Mouse (Mus musculus) gastrocnemius, adult 2 months (tissue): ENCODE results near the gene Mea1. TPM values are rescaled to one million over a fixed set of nuclear protein-coding genes. Genes with fewer than 3 reads are reported as not detected.

Source experiments
- DNase-seq: peaks from one replicate; pipeline ENCODE4 v3.0.0; 2022
- H3K27ac ChIP-seq: fragments of 200-600 bp; 2 replicates; pipeline ENCODE4 v1.8.1; 2022; ENCODE audit warnings: mild to moderate bottlenecking
- H3K4me3 ChIP-seq: fragments of 200-600 bp; 2 replicates; pipeline ENCODE4 v1.8.1; 2022; ENCODE audit warnings: mild to moderate bottlenecking, moderate library complexity
- CTCF ChIP-seq: fragments of 200-600 bp; IDR thresholded peaks from 2 replicates; pipeline ENCODE4 v1.8.1; 2022; ENCODE audit warnings: antibody characterized with exemption, mild to moderate bottlenecking, moderate library complexity
- intact Hi-C: fragments of 180-260 bp; cut with DNase I; formaldehyde crosslinking; loops from one replicate; pipeline ENCODE4 v1.15.1; 2025
- total RNA-seq, 2 experiments: library from RNA; stranded (reverse); gene quantifications; 2 replicates each; pipeline ENCODE4 v1.2.3; 2021

Mea1 gene
- total RNA-seq, 2 experiments from 2014 or later = 34.6 to 49.1 TPM

- no peak overlapping the region for H3K4me3 ChIP-seq
- intact Hi-C loops = loop anchor here (10.0 kb wide), 1 partner anchor 145 kb away; the partner anchor contains the start of gene Srf
- H3K27ac ChIP-seq = no peak overlapping the region
- TF ChIP-seq CTCF = no peak
- DNase-seq = no peak
Observed at GRCm38 (mm10) chr17:46699912-46700311, 21.3 kb downstream of the Mea1 start.

- DNase-seq = no peak
- no peak for TF ChIP-seq CTCF
- no peak overlapping the region for H3K4me3 ChIP-seq
- intact Hi-C loops = loop anchor here (10.0 kb wide), 1 partner anchor 147 kb away; the partner anchor contains the start of gene Srf
- H3K27ac ChIP-seq = no peak overlapping the region
Observed at GRCm38 (mm10) chr17:46701489-46701888, 22.9 kb downstream of the Mea1 start.

GRCm38 (mm10) chr17:46702100-46702499, 23.5 kb downstream of the Mea1 start:
- H3K4me3 ChIP-seq = no peak overlapping the region
- intact Hi-C loops = loop anchor here (10.0 kb wide), 1 partner anchor 147 kb away; the partner anchor contains the start of gene Srf
- TF ChIP-seq CTCF = no peak
- DNase-seq = no peak
- no peak overlapping the region for H3K27ac ChIP-seq

GRCm38 (mm10) chr17:46702506-46702905, 23.9 kb downstream of the Mea1 start:
- intact Hi-C loops = loop anchor here (10.0 kb wide), 1 partner anchor 148 kb away; the partner anchor contains the start of gene Srf
- no peak overlapping the region for H3K4me3 ChIP-seq
- no peak for TF ChIP-seq CTCF

GRCm38 (mm10) chr17:46703971-46704886, 25.6 kb downstream of the Mea1 start:
- intact Hi-C loops = loop anchor here (10.0 kb wide), 1 partner anchor 149 kb away; the partner anchor contains the start of gene Srf
- peak overlapping the region; percentile 74 for H3K4me3 ChIP-seq
- TF ChIP-seq CTCF = no peak
- no peak for DNase-seq
- peak overlapping the region; percentile 92 for H3K27ac ChIP-seq

More at GRCm38 (mm10) chr17:46702506-46702905, 23.9 kb downstream of the Mea1 start:
- no peak for DNase-seq
- no peak overlapping the region for H3K27ac ChIP-seq

GRCm38 (mm10) chr17:46704887-46705835, 26.6 kb downstream of the Mea1 start, which contains the start of gene Ppp2r5d:
Ppp2r5d (minus strand) TSS chr17:46705111.
- no peak for TF ChIP-seq CTCF
- H3K27ac ChIP-seq = peak within 1 kb of the TSS; percentile 92
- H3K4me3 ChIP-seq = peak within 1 kb of the TSS; percentile 74
- intact Hi-C loops = loop anchor here (1.0 to 10.0 kb wide), 2 partner anchors 24 to 150 kb away; partner anchors contain the start of gene Srf
- peak; percentile 96 for DNase-seq

- no peak for TF ChIP-seq CTCF
- Histone ChIP-seq H3K4me3 (no peak overlapping the region), H3K27ac (peak overlapping the region; percentile 38)
- DNase-seq = peak; percentile 59
- intact Hi-C loops = loop anchor here (10.0 kb wide), 1 partner anchor 152 kb away; the partner anchor contains the start of gene Srf
Observed at GRCm38 (mm10) chr17:46706375-46707089, 27.9 kb downstream of the Mea1 start.

- TF ChIP-seq CTCF = no peak
- Histone ChIP-seq H3K4me3 (peak within 1 kb of the TSS; percentile 91), H3K27ac (peak within 1 kb of the TSS; percentile 93)
- peak; percentile 96 for DNase-seq
- intact Hi-C loops = no loop called here
Observed at GRCm38 (mm10) chr17:46710959-46711597, 32.5 kb downstream of the Mea1 start, which contains the start of gene Pex6. Pex6 (plus strand) TSS chr17:46711463.

GRCm38 (mm10) chr17:46711612-46712271, 33.1 kb downstream of the Mea1 start:
- intact Hi-C loops = loop anchor here (2.0 kb wide), 1 partner anchor 67 kb away; no protein-coding TSS in a partner anchor

GRCm38 (mm10) chr17:46712442-46712841, 33.8 kb downstream of the Mea1 start:
- Histone ChIP-seq H3K27ac (peak overlapping the region; percentile 93), H3K4me3 (peak overlapping the region; percentile 91)
- no peak for TF ChIP-seq CTCF
- intact Hi-C loops = loop anchor here (2.0 kb wide), 1 partner anchor 68 kb away; no protein-coding TSS in a partner anchor
- DNase-seq = no peak

More at GRCm38 (mm10) chr17:46711612-46712271, 33.1 kb downstream of the Mea1 start:
- TF ChIP-seq CTCF = no peak
- H3K4me3 ChIP-seq = peak overlapping the region; percentile 91
- peak overlapping the region; percentile 93 for H3K27ac ChIP-seq
- peak; percentile 73 for DNase-seq
